Mouse (Mus musculus): ENCODE measurements around the gene Ssbp3.

Ssbp3 gene

GRCm38 (mm10) chr4:107051889-107052288, 141.4 kb downstream of the Ssbp3 start:
- DNase-seq (ENCODE audit: low spot score in 2 of 2): no peak

- DNase-seq (ENCODE audit: low spot score in 2 of 2): no peak
Measured at GRCm38 (mm10) chr4:107052962-107053553, 142.6 kb downstream of the Ssbp3 start.

- no peak for DNase-seq (ENCODE audit: low spot score in 2 of 2)
Measured at GRCm38 (mm10) chr4:107056088-107056487, 145.6 kb downstream of the Ssbp3 start.

- DNase-seq (ENCODE audit: low spot score in 2 of 2): no peak
Measured at GRCm38 (mm10) chr4:107058346-107058745, 147.8 kb downstream of the Ssbp3 start.

- no peak for DNase-seq (ENCODE audit: low spot score in 2 of 2)
Measured at GRCm38 (mm10) chr4:107058781-107059180, 148.3 kb downstream of the Ssbp3 start.

- no peak for DNase-seq (ENCODE audit: low spot score in 2 of 2)
Measured at GRCm38 (mm10) chr4:107061560-107061959, 151.1 kb downstream of the Ssbp3 start.

- no peak for DNase-seq (ENCODE audit: low spot score in 2 of 2)
Measured at GRCm38 (mm10) chr4:107063214-107063613, 152.7 kb downstream of the Ssbp3 start.

- no peak for DNase-seq (ENCODE audit: low spot score in 2 of 2)
Measured at GRCm38 (mm10) chr4:107064394-107065098, 154.0 kb downstream of the Ssbp3 start.

GRCm38 (mm10) chr4:107066252-107067124, 156.0 kb downstream of the Ssbp3 start, which contains the start of the genes Mrpl37 and Cyb5rl:
TSS of gene Mrpl37 (minus strand) at chr4:107066868.
TSS of gene Cyb5rl (plus strand) at chr4:107066988.
- peak; percentile 91 to 94 for DNase-seq (ENCODE audit: low spot score in 2 of 2)

- peak in 1 of 2 experiments; percentile 10 for DNase-seq (ENCODE audit: low spot score in 2 of 2)
Measured at GRCm38 (mm10) chr4:107067151-107067840, 156.8 kb downstream of the Ssbp3 start.

- no peak for DNase-seq (ENCODE audit: low spot score in 2 of 2)
Measured at GRCm38 (mm10) chr4:107072343-107072742, 161.8 kb downstream of the Ssbp3 start.

- DNase-seq (ENCODE audit: low spot score in 2 of 2): no peak
Measured at GRCm38 (mm10) chr4:107075456-107075855, 165.0 kb downstream of the Ssbp3 start.

- DNase-seq (ENCODE audit: low spot score in 2 of 2): no peak
Measured at GRCm38 (mm10) chr4:107078894-107079293, 168.4 kb downstream of the Ssbp3 start.

GRCm38 (mm10) chr4:107079716-107080115, 169.2 kb downstream of the Ssbp3 start:
- DNase-seq (ENCODE audit: low spot score in 2 of 2): no peak

GRCm38 (mm10) chr4:107082185-107082584, 171.7 kb downstream of the Ssbp3 start:
- no peak for DNase-seq (ENCODE audit: low spot score in 2 of 2)

- no peak for DNase-seq (ENCODE audit: low spot score in 2 of 2)
Measured at GRCm38 (mm10) chr4:107083126-107083525, 172.6 kb downstream of the Ssbp3 start.

- DNase-seq (ENCODE audit: low spot score in 2 of 2): no peak
Measured at GRCm38 (mm10) chr4:107084343-107084742, 173.8 kb downstream of the Ssbp3 start.

GRCm38 (mm10) chr4:107084858-107085257, 174.4 kb downstream of the Ssbp3 start:
- no peak for DNase-seq (ENCODE audit: low spot score in 2 of 2)

- no peak for DNase-seq (ENCODE audit: low spot score in 2 of 2)
Measured at GRCm38 (mm10) chr4:107091696-107092095, 181.2 kb downstream of the Ssbp3 start.

- DNase-seq (ENCODE audit: low spot score in 2 of 2): no peak
Measured at GRCm38 (mm10) chr4:107094484-107095187, 184.1 kb downstream of the Ssbp3 start.

GRCm38 (mm10) chr4:107096043-107096442, 185.5 kb downstream of the Ssbp3 start:
- DNase-seq (ENCODE audit: low spot score in 2 of 2): no peak
